Mouse (Mus musculus): ENCODE results near the gene Mfap5.
"Not testable (repeated sequence)": the region's sequence is repeated elsewhere in the genome, so short reads cannot be mapped to it uniquely, and the experiment has no call there.

The Mfap5 gene

DNA sequence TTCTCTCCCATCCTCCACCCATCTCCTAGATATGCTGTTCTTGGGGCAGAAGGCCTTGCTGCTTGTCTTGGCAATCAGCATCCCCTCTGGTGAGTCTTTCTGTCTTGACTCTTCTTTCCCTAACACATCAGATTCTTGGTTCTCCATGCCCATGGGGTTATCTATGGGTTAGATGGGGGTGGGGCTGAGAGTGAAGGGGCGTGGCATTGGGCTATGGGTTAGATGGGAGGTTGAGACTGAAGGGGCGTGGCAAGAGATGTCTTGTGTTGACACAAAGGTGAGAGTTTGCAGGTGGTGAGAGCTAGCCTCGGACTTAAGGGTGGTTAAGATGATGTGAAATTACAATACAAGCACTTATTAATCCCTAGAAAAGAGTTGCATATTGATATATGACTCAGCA, 8.7 kb downstream of the Mfap5 start:
- no peak for DNase-seq

DNA sequence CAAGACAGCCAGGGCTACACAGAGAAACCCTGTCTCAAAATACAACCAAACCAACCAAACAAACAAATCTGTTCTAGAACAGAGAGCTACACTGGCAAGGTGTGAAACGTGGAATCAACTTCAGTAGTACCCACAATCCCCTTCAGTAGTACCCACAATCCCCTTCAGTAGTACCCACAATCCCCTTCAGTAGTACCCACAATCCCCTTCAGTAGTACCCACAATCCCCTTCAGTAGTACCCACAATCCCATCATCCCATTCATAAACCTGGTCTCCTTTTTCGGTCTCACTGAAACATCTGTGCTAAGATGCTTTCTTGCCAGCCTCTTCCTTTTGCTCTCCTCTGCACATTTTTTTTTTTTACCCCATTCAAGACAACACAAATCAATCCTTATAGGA, 10.1 kb downstream of the Mfap5 start:
- DNase-seq = not testable (repeated sequence)

DNA sequence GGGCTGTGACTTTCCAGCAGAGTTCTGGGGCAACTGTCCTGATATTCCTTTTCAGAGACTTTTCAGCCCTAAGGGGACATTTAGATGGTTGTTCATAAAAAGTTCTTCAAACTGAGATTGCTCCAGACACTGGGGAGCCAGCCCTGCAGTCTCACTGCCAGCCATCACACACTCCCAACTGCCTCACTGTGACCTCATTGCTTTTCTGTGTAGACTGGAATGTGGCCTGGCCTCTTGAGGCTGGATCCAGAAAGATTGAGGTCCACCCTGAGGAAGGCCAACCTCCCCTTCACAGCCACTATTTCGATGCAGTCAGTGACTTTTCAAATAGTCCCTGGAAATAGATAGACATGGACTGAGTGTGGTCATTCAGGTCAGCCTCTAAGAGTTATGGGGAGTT, 12.0 kb downstream of the Mfap5 start:
- no peak for DNase-seq

- DNase-seq = no peak
These were observed 13.7 kb downstream of the Mfap5 start for GRCm38 (mm10) chr6:122519384-122519783.

DNA sequence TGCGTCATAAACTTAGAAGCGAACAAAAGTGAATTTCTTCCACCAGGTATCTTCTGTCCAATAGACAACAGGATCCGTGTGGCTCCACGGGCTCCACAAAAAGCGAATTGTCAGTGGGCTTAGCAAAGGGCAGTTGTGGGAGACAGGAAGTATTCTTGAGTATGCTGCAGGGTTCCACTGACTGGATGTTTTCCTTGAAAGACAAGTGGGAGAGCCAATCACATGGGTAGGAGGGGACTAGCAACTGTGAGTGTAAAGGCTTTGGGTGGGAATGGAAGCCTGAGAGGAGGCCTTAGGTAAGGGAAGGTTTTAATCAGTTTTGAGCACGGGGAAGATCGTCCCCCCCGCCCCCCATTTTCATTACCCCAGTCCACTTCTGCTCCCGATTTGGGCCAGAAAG, 16.9 kb downstream of the Mfap5 start:
- no peak for DNase-seq

GRCm38 (mm10) chr6:122523289-122523688, 17.6 kb downstream of the Mfap5 start:
- DNase-seq = no peak

- no peak for DNase-seq
These were observed 22.0 kb downstream of the Mfap5 start for GRCm38 (mm10) chr6:122527596-122527995.

GRCm38 (mm10) chr6:122528136-122528535, 22.5 kb downstream of the Mfap5 start:
- DNase-seq = no peak

DNA sequence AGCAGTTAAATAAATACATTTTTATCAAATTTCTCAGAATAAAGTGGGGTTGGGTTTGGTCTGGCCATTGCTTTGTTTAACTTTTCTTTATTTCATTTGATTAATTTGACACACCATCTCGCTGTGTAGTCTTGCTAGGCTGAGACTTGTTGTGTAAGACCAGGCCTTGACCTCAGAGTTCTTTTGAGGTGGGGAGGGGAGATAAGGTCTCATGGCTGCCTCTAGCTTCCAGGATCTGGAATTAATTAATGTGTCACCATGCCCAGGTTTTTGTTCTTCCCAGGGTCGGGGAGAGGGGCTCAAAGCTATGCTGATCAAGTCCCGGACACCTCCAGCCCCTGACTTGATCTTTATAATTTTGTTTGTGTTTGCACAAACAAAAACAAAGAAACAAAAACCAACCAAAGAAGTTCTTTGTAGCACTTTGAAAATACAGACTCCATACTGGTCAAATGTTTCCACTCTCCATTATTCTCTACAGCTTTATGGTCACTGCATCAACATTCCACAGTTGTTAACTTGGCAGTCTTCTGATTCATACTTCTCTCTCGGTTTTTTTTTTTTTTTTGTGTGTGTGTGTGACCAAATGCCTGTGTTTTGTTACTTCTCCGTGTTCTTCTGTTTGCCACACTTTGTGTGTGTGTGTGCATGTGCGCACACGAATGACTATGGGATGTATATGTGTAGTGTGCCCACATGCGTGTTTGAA, 26.0 kb downstream of the Mfap5 start:
- DNase-seq = no peak

DNA sequence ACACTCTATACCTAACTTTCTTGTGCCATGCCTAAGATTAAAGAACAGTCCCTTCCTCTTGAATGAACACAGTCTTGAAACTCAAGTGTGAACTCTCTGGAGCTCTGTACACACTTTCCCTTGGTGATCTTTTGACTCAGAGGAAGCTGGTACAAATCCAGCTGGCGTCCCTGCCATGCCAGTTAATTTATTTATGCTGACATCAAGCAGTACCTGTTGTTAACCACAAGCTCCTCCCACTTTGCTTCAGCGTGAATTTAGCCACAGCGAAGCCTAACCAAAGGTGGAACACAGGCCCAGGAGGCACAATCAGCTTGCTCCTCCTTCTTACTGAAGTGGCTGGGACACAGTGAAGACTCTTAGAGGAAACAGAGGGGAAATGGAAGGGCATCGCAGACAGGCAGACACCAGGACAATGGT, 27.2 kb downstream of the Mfap5 start:
- no peak for DNase-seq

GRCm38 (mm10) chr6:122534032-122534431, 28.4 kb downstream of the Mfap5 start:
- no peak for DNase-seq

- DNase-seq = peak; percentile 17
These were observed 33.9 kb downstream of the Mfap5 start for GRCm38 (mm10) chr6:122539564-122539963.

DNA sequence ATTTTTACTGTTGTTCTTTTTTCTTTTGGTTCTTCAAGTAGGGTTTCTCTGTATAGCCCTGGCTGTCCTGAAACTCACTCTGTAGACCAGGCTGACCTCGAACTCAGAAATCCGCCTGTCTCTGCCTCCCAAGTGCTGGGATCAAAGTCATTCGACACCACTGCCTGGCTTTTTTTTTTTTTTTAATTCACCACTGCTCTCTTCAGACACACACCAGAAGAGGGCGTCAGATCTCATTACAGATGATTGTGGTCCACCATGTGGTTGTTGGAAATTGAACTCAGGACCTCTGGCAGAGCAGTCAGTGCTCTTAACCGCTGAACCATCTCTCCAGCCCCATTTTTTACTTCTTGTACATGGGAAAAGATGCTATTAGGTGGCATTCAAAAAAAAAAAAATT, 36.8 kb downstream of the Mfap5 start:
- DNase-seq = not testable (repeated sequence)

DNA sequence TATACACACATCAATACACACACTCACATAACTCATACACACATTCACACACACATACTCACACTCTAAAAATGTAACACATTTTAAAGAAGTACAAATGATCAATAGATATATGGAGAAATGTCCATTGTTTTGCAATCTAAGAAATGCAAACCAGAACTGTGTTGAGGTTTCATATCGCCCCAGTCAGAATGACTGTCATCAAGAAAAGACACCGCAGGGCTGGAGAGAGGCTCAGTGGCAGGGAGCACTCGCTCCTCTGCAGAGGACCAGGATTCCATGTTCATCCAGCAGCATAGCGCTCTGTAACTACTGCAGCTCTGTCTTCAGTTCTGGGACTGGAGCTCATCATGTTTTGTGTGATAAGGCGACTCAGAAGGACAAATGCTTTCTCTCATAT, 37.9 kb downstream of the Mfap5 start:
- no peak for DNase-seq

- DNase-seq = no peak
These were observed 39.0 kb downstream of the Mfap5 start for GRCm38 (mm10) chr6:122544672-122545071.

DNA sequence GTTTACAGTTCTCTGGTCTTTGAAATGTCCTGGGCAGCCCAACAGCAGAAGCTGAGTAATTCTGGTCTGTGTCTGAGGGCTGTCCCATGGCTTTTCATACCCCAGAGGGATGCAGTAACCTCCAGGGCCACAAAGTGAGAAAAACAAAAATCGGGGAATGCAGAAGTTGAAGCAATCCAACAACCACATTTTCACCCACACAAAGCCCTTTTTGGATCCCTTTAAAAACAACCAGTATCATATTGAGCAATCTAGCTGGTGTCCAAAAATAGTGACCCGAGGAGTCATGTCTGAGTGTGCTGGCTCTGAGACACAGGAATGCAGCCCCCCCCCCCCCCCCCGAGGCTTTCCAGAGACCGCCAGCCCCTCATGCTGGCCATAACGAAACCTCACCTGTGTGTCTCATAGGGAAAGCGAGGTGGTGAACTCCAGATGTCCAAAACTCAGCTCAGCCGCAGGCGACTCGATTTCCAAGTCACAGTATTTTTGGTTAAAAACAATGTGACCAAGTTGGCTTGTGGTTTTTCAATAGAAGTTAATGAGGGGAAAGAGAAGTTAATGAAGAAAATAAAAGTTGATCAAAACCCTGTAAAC, 39.7 kb downstream of the Mfap5 start:
- no peak for DNase-seq

DNA sequence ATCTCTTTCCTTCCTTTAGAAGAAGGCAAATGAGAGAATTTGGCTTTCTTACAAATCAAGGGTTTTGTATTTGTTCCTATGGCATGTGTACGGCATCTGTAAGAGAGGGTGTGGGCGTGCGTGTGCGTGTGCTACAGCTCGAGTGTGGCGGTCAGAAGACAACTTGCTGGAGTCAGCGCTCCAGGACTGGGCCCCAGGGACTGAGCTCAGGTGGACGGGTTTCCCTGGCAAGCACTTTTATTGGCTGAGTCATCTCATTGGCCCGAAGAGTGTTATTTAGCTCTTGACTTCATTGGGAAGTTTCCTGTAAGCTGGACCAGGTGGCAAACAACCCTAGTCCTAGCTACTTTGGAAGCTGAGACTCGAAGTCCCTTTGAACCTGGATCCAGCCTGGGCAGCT, 40.3 kb downstream of the Mfap5 start:
- DNase-seq = no peak

GRCm38 (mm10) chr6:122553606-122554005, 48.0 kb downstream of the Mfap5 start, which contains the start of gene Aicda:
Gene Aicda (plus strand): TSS chr6:122553801.
- DNase-seq = no peak

GRCm38 (mm10) chr6:122554102-122554501, 48.5 kb downstream of the Mfap5 start:
- no peak for DNase-seq

- DNase-seq = no peak
These were observed 49.6 kb downstream of the Mfap5 start for GRCm38 (mm10) chr6:122555266-122555665.

DNA sequence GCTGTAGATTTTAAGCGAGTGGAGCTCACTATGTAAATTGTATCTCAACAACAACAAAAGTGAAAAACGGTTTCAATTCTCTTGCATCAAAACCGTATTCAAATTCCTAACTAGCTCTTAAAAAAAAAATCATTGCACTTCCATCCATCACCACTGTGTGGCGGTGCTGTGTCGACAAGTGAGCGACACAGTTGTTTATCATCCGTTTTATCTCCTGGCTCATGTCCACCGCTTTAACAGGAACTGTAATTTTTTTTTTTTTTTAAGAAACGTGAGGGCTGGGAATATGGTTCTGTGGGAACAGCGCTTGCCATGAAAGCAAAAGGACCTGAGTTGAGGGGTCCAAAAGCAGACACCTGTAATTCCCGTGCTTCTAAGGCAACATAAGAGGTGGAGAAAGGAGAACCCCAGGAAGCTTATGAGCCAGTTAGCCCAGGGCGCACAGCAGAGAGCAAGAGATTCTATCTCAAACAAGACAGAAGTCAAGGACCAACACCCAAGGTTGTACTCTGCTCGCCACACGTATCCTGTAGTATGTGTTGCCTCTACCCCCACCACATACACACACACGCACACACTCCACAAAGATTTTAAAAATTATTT, 51.4 kb downstream of the Mfap5 start:
- peak; percentile 68 for DNase-seq

DNA sequence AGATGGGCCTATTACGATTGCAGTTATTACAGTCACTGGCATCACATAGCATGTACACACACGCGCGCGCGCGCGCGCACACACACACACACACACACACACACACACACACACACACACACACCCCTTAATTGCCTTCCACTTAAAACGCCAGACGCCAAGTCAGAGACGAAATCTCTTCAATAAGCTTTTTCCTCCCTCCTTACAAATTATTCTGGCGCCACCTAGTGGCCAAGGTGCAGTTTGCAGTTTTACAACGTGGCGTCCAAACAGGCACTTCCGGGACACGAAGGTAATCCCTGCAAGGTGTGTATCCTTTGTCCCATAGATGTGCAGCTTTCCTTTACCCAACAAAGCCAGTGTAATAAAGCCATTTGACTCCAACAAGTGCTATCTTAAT, 54.8 kb downstream of the Mfap5 start:
- peak; percentile 55 for DNase-seq

DNA sequence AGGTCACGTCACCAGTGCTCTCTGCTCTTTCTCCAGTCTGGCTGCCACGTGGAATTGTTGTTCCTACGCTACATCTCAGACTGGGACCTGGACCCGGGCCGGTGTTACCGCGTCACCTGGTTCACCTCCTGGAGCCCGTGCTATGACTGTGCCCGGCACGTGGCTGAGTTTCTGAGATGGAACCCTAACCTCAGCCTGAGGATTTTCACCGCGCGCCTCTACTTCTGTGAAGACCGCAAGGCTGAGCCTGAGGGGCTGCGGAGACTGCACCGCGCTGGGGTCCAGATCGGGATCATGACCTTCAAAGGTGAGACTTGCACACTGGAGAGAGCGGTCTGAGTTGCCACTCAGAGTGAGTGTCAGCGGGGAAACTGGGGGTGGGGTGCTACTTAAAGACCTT, 55.4 kb downstream of the Mfap5 start:
- DNase-seq = no peak

DNA sequence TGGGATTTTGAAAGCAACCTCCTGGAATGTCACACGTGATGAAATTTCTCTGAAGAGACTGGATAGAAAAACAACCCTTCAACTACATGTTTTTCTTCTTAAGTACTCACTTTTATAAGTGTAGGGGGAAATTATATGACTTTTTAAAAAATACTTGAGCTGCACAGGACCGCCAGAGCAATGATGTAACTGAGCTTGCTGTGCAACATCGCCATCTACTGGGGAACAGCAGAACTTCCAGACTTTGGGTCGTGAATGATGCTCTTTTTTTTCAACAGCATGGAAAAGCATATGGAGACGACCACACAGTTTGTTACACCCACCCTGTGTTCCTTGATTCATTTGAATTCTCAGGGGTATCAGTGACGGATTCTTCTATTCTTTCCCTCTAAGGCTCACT, 56.8 kb downstream of the Mfap5 start:
- DNase-seq = peak; percentile 61

All from right cerebral cortex, adult 18-20 months (tissue).